Mouse (Mus musculus) heart, adult 2 months (tissue): ENCODE measurements around the gene Tenm4. TPM values are rescaled to one million over a fixed set of nuclear protein-coding genes. Genes with fewer than 3 reads are reported as not detected.
A peak's percentile ranks its signal among the peaks of the same experiment; 100 is the strongest.

Source experiments
- DNase-seq, 2 experiments: peaks; one replicate each; pipeline ENCODE4 v3.0.0; 2021
- H3K27ac ChIP-seq: fragments of 200-600 bp; 2 replicates; pipeline ENCODE4 v1.8.1; 2022
- H3K27me3 ChIP-seq: fragments of 200-500 bp; 2 replicates; pipeline ENCODE4 v1.6.1; 2012; ENCODE audit warnings: mild to moderate bottlenecking, low read length, inconsistent platforms, mixed read lengths; ENCODE audit not compliant: control insufficient read depth, insufficient read depth
- H3K36me3 ChIP-seq: fragments of 200-500 bp; 2 replicates; pipeline ENCODE4 v1.6.1; 2012; ENCODE audit warnings: low read length, inconsistent platforms; ENCODE audit not compliant: control insufficient read depth, insufficient read depth
- H3K4me1 ChIP-seq: fragments of 200-500 bp; 2 replicates; pipeline ENCODE4 v1.6.1; 2011; ENCODE audit warnings: low read length; ENCODE audit not compliant: control insufficient read depth, insufficient read depth
- H3K4me3 ChIP-seq: fragments of 200-600 bp; 2 replicates; pipeline ENCODE4 v1.8.1; 2022
- H3K79me2 ChIP-seq: fragments of 200-500 bp; replicated peaks from 2 replicates; pipeline ENCODE4 v1.6.1; 2012; ENCODE audit warnings: mild to moderate bottlenecking, inconsistent platforms, low read length, moderate library complexity, mixed read lengths; ENCODE audit not compliant: control insufficient read depth, insufficient read depth
- H3K9ac ChIP-seq: fragments of 200-500 bp; 2 replicates; pipeline ENCODE4 v1.6.1; 2012; ENCODE audit warnings: low read depth, mild to moderate bottlenecking, control low read depth, inconsistent platforms, low read length, mixed read lengths
- CTCF ChIP-seq: fragments of 200-600 bp; IDR thresholded peaks from 2 replicates; pipeline ENCODE4 v1.8.1; 2022; ENCODE audit warnings: antibody characterized with exemption, mild to moderate bottlenecking, moderate library complexity
- EP300 ChIP-seq: fragments of 200-500 bp; IDR thresholded peaks from 2 replicates; pipeline ENCODE4 v1.6.1; 2011; ENCODE audit warnings: low read depth, low read length, control low read depth; ENCODE audit not compliant: insufficient read depth
- POLR2A ChIP-seq: fragments of 200-500 bp; IDR thresholded peaks from 2 replicates; pipeline ENCODE4 v1.6.1; 2011; ENCODE audit warnings: mild to moderate bottlenecking, low read depth, low read length, control low read depth; ENCODE audit not compliant: insufficient read depth
- WGBS: fragments of 180-500 bp; shearing (Covaris S2); methylation state at CpG from one replicate; pipeline ENCODE4 v1.1.7; 2018; 5-methylcytosine and 5-hydroxymethylcytosine counted together
- intact Hi-C: fragments of 180-260 bp; cut with DNase I; formaldehyde crosslinking; loops from one replicate; pipeline ENCODE4 v1.15.1; 2025
- polyA plus RNA-seq: library from polyadenylated mRNA; depleted of rRNA; stranded (reverse); fragments of >200 nt; gene quantifications from 2 replicates; pipeline ENCODE4 v1.2.3, GENCODE M21; 2012
- total RNA-seq, 2 experiments: library from RNA; stranded (reverse); gene quantifications; 2 replicates each; pipeline ENCODE4 v1.2.3; 2021

Gene Tenm4
- total and polyA plus RNA-seq, 3 experiments, result 0.34 to 1.3 (median 0.74) TPM

DNA sequence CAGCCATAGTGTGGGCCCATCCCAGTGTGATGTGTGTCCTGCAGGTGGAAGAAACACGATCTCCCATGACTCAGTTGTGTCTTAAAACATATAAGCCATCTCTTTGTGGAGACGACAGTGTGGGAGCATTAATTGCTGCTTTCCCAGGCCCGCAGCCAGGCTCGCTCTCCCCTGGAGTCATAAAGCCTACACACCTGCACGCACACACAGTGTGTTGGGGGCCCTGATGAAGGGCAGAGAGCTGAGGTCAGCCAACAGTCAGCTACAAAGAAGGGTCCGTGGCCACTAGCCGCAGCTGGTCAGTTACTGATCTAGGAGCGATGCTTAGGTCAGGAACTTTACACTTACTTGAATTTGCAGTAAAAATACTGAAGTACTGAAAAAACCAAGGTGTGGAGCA is 586.0 kb downstream of the Tenm4 start:
- Histone ChIP-seq H3K36me3 (no peaks in the 10 kb centered on the region), H3K9ac (no peak overlapping the region), H3K4me3 (no peak overlapping the region), H3K4me1 (no peaks in the 10 kb centered on the region), H3K79me2 (no peaks in the 10 kb centered on the region), H3K27me3 (no peaks in the 10 kb centered on the region), H3K27ac (no peak overlapping the region)
- intact Hi-C loops, result no loop called here
- TF ChIP-seq POLR2A (no peak), EP300 (no peak), CTCF (no peak)
- 89% methylated on average over 8 of the region's 8 CpGs for WGBS
- DNase-seq, result no peak

DNA sequence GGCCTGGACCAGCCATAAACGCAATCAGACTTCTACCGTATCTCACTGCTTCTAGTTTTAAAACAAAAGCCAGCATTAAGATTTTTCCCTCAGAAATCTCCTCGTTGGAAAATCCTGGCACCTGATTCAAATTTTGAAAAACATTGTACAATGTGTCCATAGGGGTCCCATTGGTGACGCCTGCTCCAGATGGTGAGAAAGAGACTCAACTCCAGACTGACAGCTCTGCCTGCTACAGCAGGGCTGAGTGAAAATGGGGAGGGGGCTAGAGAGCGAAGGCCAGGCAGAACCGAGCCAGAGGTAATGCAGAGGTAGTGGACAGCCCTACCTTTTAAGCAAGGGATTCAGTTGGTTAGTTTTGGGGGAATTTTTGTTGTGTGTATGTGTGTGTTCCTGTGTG is 589.2 kb downstream of the Tenm4 start:
- no peak overlapping the region for H3K4me3 ChIP-seq
- intact Hi-C loops, result no loop called here
- no peaks in the 10 kb centered on the region for H3K27me3 ChIP-seq
- H3K4me1 ChIP-seq, result no peaks in the 10 kb centered on the region
- no peaks in the 10 kb centered on the region for H3K36me3 ChIP-seq
- no peaks in the 10 kb centered on the region for H3K79me2 ChIP-seq
- no peak overlapping the region for H3K9ac ChIP-seq
- 86% methylated on average over 6 of the region's 6 CpGs for WGBS
- no peak for DNase-seq
- no peak overlapping the region for H3K27ac ChIP-seq
- no peak for TF ChIP-seq CTCF
- no peak for TF ChIP-seq POLR2A
- TF ChIP-seq EP300, result no peak

DNA sequence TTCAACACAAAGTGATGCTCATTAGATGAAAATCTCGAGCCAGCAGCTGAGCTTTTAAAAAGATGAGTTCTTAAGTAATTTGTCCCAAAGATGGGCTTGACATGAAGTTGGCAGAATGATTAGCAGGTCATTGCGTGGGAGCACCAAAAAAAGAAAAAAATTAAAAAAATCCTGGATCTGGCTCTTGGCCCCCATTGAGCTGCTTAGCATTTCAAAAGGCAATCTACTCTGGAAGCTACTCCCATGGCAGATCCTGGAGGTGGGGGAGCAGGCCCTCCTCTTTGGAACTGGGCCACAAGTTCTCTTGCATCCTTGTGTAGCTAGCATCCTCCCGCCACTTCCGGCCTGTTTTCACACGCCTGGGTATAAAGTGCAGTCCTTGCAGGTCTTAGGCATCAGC is 590.1 kb downstream of the Tenm4 start:
- Histone ChIP-seq H3K36me3 (no peaks in the 10 kb centered on the region), H3K27me3 (no peaks in the 10 kb centered on the region), H3K27ac (no peak overlapping the region), H3K79me2 (no peaks in the 10 kb centered on the region), H3K4me1 (no peaks in the 10 kb centered on the region), H3K9ac (no peak overlapping the region), H3K4me3 (no peak overlapping the region)
- intact Hi-C loops, result no loop called here
- TF ChIP-seq CTCF (no peak), POLR2A (no peak), EP300 (no peak)
- no peak for DNase-seq
- 62% methylated on average over 5 of the region's 5 CpGs for WGBS

DNA sequence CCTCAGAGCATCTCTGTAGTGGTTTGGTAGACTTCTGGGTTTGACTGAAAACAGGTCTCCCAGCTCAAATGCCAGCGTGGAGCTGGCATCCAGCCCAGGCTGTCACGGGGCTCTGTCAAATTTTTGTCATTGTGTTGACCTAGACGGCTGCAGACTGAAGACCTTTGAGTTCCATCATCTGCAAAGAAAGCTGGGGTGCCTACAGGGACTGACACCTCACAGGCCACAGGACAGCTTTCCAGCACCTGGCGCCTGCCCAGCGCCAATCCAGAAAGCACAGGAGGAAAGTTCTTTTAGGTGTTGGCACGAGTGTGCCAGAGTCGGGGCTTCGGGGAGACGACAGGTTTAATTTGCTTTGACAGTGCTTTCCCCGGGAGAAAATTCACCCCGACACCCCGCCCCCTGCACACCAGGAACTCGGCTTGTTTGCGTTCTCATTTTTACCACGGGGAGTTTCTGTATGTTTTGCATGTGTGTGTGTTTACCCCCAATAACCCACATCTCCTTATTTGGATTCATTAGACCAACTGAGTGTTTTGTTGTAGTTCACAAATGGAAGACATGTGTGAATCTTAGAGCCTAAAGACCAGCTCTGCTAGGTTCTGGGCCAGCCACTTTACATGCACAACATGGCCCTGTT is 594.4 kb downstream of the Tenm4 start:
- Histone ChIP-seq H3K4me3 (no peak overlapping the region), H3K36me3 (no peaks in the 10 kb centered on the region), H3K27me3 (no peaks in the 10 kb centered on the region), H3K4me1 (no peaks in the 10 kb centered on the region), H3K9ac (no peak overlapping the region), H3K79me2 (no peaks in the 10 kb centered on the region), H3K27ac (no peak overlapping the region)
- 60% methylated on average over 15 of the region's 15 CpGs for WGBS
- TF ChIP-seq POLR2A (no peak), CTCF (no peak), EP300 (no peak)
- intact Hi-C loops, result no loop called here
- no peak for DNase-seq

DNA sequence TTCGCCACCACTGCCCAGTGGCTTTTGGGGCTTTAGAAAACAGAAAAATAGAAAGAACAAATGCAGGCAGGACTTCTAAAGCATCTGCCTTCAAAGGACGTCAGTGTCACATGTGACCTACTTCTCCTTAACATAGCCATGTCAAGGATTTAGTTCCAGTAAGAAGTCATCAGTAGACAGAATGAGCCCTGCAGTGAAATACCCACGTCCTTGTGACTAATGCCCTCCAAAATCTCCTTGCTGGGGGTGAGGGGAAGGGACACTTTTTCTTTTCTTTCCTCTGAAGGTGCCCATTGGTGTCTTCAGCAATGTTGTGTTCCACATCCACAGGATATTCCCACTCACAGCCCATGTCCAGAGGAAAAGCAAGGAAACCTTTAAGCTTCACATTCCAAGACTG is 596.0 kb downstream of the Tenm4 start:
- Histone ChIP-seq H3K4me3 (no peak overlapping the region), H3K4me1 (no peaks in the 10 kb centered on the region), H3K36me3 (no peaks in the 10 kb centered on the region), H3K79me2 (no peaks in the 10 kb centered on the region), H3K9ac (no peak overlapping the region), H3K27me3 (no peaks in the 10 kb centered on the region), H3K27ac (no peak overlapping the region)
- intact Hi-C loops, result no loop called here
- 73% methylated on average over 3 of the region's 3 CpGs for WGBS
- DNase-seq, result no peak
- TF ChIP-seq EP300 (no peak), POLR2A (no peak), CTCF (no peak)

DNA sequence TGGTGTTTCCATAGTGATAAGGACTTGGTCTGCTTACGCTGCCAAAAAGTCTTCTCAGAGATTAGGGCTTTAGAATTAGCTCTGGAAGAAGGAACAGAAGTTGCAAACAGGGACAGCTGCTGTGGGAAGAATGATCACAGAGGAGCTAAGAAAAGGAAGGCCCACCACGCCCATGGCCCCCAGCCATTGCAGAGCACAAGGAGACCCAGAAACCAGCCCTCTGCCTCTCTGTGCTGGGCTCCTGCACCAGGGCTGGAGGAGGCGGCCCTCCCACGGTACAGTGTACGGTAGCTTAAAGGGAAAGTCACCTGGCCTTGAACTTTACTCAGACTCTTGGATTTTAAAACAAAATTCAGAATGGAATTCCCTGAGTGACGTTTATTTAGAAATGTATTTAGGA is 597.7 kb downstream of the Tenm4 start:
- 73% methylated on average over 6 of the region's 6 CpGs for WGBS
- H3K27ac ChIP-seq, result no peak overlapping the region

DNA sequence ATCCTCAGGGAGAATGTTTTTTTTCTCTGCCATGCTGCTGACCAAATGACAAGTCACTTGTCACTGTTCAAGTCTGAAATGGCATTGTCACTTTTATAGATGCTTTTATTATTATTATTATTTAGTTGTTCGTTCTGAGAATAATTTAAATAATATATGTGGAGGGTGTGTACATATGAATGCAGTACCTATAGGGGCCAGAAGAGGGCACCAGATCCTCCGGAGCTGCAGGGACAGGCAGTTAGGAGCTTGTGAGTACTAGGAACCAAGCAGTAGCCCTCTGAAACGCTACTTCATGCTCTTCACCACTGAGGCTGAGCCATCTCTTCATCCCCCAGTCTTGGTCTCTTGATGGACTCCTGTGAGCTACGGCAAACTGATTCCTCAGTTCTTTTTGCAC is 598.7 kb downstream of the Tenm4 start:
- Histone ChIP-seq H3K9ac (no peak overlapping the region), H3K27me3 (no peaks in the 10 kb centered on the region), H3K79me2 (no peaks in the 10 kb centered on the region), H3K4me3 (no peak overlapping the region), H3K4me1 (no peaks in the 10 kb centered on the region), H3K36me3 (no peaks in the 10 kb centered on the region), H3K27ac (no peak overlapping the region)
- 66% methylated on average over 4 of the region's 4 CpGs for WGBS
- intact Hi-C loops, result loop anchor here (5.0 kb wide), 1 partner anchor 247 kb away; no protein-coding TSS in a partner anchor
- peak; percentile 61 for TF ChIP-seq CTCF
- TF ChIP-seq EP300, result no peak
- TF ChIP-seq POLR2A, result no peak
- DNase-seq, result no peak

More for the DNA sequence above, 597.7 kb downstream of the Tenm4 start:
- DNase-seq, result no peak
- Histone ChIP-seq H3K4me1 (no peaks in the 10 kb centered on the region), H3K4me3 (no peak overlapping the region), H3K79me2 (no peaks in the 10 kb centered on the region), H3K36me3 (no peaks in the 10 kb centered on the region), H3K27me3 (no peaks in the 10 kb centered on the region), H3K9ac (no peak overlapping the region)
- TF ChIP-seq CTCF (no peak), EP300 (no peak)
- intact Hi-C loops, result no loop called here
